Mouse (Mus musculus): ENCODE data around the gene Gm11937. TPM values are rescaled to one million over a fixed set of nuclear protein-coding genes. Genes with fewer than 3 reads are reported as not detected.
"Not testable (repeated sequence)": the region's sequence is repeated elsewhere in the genome, so short reads cannot be mapped to it uniquely, and the experiment has no call there.

The Gm11937 gene
- not detected in 2 replicates for polyA plus RNA-seq (2014; fragmentation: Nextera tagmentation; extraction: Ambion mirVana)

DNA sequence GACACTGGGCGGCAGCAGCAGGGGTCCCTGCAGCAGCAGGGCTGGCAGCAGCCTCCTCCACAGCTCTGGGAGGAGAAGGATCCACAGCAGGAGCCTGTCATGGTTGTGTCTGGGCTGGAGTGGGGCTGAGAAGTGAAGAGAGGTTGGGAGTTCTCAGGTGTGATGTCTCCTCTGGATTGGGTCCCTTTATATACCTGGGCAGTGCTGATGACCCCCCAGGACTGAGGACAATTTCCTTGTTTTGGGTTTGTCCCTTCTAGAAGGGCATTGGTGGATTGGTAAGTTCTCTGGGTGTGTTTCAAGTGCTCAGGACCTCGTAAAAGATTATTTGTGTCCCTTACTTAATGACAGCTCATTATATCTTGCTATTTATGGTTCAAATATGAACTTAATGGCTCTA lies at the start of gene Gm11937:
Gm11937 (minus strand) TSS at position 101 of the 400 bp plus-strand sequence.
- H3K27me3 ChIP-seq (ENCODE audit: control insufficient read depth, insufficient read depth, low read length); H3K9ac ChIP-seq (replicated peaks; ENCODE audit: low read depth, low read length); ATAC-seq (ENCODE audit: insufficient number of reproducible peaks, insufficient read depth, low FRiP score, low read depth); H3K4me3 ChIP-seq (ENCODE audit: low read depth, low read length); H3K4me2 ChIP-seq (replicated peaks; ENCODE audit: low read depth, low read length); H3K36me3 ChIP-seq (ENCODE audit: control insufficient read depth, insufficient read depth, low read length); H3K9me3 ChIP-seq (ENCODE audit: control insufficient read depth, low read depth, low read length); H3K4me1 ChIP-seq (ENCODE audit: control insufficient read depth, insufficient read depth, low read length); H3K27ac ChIP-seq (ENCODE audit: low read length): not testable (repeated sequence)
- WGBS, result 66% methylated on average over 1 of the region's 2 CpGs

DNA sequence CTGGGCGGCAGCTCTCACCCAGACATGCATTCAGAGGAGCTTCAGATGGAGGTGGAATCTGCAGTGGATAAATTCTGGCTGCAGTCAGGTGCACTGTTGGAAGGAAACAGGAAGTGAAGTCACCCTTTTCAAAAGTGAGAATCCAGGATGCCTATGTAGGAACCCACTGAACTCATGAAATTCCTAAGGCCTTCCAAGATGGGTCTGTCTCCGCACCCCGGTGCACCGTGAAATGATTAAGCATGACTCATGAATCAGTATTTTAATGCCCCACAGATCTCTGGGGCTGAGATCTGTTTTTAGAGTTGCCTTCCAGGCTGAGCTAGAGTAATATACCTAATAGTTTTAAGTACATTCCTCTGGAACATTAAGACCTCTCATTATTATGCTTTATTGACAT lies 49.3 kb upstream of the Gm11937 start:
- WGBS, result 92% methylated on average over 4 of the region's 4 CpGs
- no peak overlapping the region for H3K9ac ChIP-seq (replicated peaks; ENCODE audit: low read depth, low read length)
- H3K4me3 ChIP-seq (ENCODE audit: low read depth, low read length), result no peak overlapping the region
- H3K4me2 ChIP-seq (replicated peaks; ENCODE audit: low read depth, low read length), result no peak overlapping the region
- no peaks in the 10 kb centered on the region for H3K4me1 ChIP-seq (ENCODE audit: control insufficient read depth, insufficient read depth, low read length)
- ATAC-seq (ENCODE audit: insufficient number of reproducible peaks, insufficient read depth, low FRiP score, low read depth), result no peak
- no peaks in the 10 kb centered on the region for H3K36me3 ChIP-seq (ENCODE audit: control insufficient read depth, insufficient read depth, low read length)
- H3K27ac ChIP-seq (ENCODE audit: low read length), result no peak overlapping the region
- H3K9me3 ChIP-seq (ENCODE audit: control insufficient read depth, low read depth, low read length), result no peaks in the 10 kb centered on the region
- no peaks in the 10 kb centered on the region for H3K27me3 ChIP-seq (ENCODE audit: control insufficient read depth, insufficient read depth, low read length)

DNA sequence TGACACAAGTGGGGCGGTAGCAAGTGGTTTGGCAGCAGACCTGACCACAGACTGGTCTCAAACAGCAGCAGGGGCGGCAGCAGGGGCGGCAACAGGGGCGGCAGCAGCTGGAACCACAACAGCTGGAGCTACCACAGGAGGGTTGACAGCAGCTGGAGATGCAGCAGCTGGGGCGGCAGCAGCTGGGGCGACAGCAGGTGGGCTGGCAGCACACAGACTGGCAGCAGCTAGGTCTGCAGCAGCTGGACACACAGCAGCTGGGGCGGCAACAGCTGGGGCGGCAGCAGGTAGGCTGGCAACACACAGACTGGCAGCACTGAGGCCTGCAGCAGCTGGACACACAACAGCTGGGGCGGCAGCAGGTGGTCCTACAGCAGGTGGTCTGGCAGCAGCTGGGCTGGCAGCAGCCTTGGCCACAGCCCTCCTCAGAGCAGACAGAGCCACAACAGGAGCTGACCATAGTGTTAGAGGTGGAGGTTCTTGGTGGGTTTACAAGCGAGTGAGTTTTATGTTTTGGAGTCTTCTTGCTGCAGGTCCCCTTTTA lies 48.5 kb upstream of the Gm11937 start, which contains the start of gene Gm11563:
Gm11563 (minus strand) TSS at position 494 of the 544 bp plus-strand sequence.
- not testable (repeated sequence) for ATAC-seq (ENCODE audit: insufficient number of reproducible peaks, insufficient read depth, low FRiP score, low read depth); H3K4me3 ChIP-seq (ENCODE audit: low read depth, low read length); H3K9me3 ChIP-seq (ENCODE audit: control insufficient read depth, low read depth, low read length); H3K36me3 ChIP-seq (ENCODE audit: control insufficient read depth, insufficient read depth, low read length); H3K4me1 ChIP-seq (ENCODE audit: control insufficient read depth, insufficient read depth, low read length); H3K9ac ChIP-seq (replicated peaks; ENCODE audit: low read depth, low read length); H3K27ac ChIP-seq (ENCODE audit: low read length); H3K27me3 ChIP-seq (ENCODE audit: control insufficient read depth, insufficient read depth, low read length); H3K4me2 ChIP-seq (replicated peaks; ENCODE audit: low read depth, low read length)
- WGBS, result 59% methylated on average over 10 of the region's 10 CpGs

DNA sequence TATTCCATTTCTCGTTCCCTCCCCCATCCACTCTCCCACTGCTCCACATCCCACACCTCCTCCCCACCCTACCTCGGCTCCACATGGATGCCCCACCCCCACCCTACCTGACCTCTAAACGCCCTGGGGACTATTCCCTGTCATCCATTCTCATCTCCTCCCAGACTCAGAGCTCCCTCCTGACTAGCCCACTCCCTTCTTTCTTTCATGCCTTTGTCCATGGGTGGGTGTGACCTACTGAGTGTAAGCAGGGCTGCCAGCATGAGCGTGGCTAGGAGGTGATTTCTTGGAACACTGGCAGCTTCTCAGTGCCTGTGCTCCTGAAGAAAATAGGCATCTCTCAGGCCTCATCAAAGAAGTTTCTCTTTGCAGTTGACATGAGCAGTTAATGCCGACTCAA lies 47.1 kb upstream of the Gm11937 start:
- Histone ChIP-seq H3K9ac (replicated peaks; ENCODE audit: low read depth, low read length) (no peak overlapping the region), H3K36me3 (ENCODE audit: control insufficient read depth, insufficient read depth, low read length) (no peaks in the 10 kb centered on the region), H3K4me2 (replicated peaks; ENCODE audit: low read depth, low read length) (no peak overlapping the region), H3K27me3 (ENCODE audit: control insufficient read depth, insufficient read depth, low read length) (no peaks in the 10 kb centered on the region), H3K4me3 (ENCODE audit: low read depth, low read length) (no peak overlapping the region), H3K27ac (ENCODE audit: low read length) (no peak overlapping the region), H3K9me3 (ENCODE audit: control insufficient read depth, low read depth, low read length) (no peaks in the 10 kb centered on the region), H3K4me1 (ENCODE audit: control insufficient read depth, insufficient read depth, low read length) (no peaks in the 10 kb centered on the region)
- 40% methylated on average over 5 of the region's 5 CpGs for WGBS
- no peak for ATAC-seq (ENCODE audit: insufficient number of reproducible peaks, insufficient read depth, low FRiP score, low read depth)

DNA sequence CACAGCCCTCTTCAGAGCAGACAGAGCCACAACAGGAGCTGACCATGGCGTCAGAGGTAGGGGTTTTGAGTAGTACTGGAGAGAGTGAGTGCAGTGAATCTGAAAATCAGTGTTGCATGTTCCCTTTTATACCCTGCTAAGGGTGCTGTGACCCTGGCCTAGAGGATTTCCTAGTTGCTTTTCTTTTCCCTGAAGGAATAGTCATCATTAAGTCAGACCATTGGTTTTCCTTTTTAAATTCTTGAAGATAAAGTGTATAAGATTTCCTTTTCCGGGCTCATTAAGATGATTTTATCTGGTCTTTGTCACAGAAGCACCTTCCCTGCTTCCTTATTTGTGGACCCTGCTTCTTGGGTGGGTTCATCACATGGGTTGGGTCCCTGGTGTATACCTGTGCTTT lies 40.1 kb upstream of the Gm11937 start, which contains the start of gene Gm11555:
Gm11555 (minus strand) TSS at position 101 of the 400 bp plus-strand sequence.
- Histone ChIP-seq H3K9ac (replicated peaks; ENCODE audit: low read depth, low read length) (no peak within 1 kb of the TSS), H3K9me3 (ENCODE audit: control insufficient read depth, low read depth, low read length) (no peaks in the 10 kb centered on the region), H3K4me2 (replicated peaks; ENCODE audit: low read depth, low read length) (no peak within 1 kb of the TSS), H3K4me3 (ENCODE audit: low read depth, low read length) (no peak within 1 kb of the TSS), H3K36me3 (ENCODE audit: control insufficient read depth, insufficient read depth, low read length) (no peaks in the 10 kb centered on the region), H3K27ac (ENCODE audit: low read length) (no peak within 1 kb of the TSS), H3K27me3 (ENCODE audit: control insufficient read depth, insufficient read depth, low read length) (no peaks in the 10 kb centered on the region), H3K4me1 (ENCODE audit: control insufficient read depth, insufficient read depth, low read length) (no peaks in the 10 kb centered on the region)
- WGBS, result 83% methylated on average over 2 of the region's 2 CpGs
- ATAC-seq (ENCODE audit: insufficient number of reproducible peaks, insufficient read depth, low FRiP score, low read depth), result no peak

DNA sequence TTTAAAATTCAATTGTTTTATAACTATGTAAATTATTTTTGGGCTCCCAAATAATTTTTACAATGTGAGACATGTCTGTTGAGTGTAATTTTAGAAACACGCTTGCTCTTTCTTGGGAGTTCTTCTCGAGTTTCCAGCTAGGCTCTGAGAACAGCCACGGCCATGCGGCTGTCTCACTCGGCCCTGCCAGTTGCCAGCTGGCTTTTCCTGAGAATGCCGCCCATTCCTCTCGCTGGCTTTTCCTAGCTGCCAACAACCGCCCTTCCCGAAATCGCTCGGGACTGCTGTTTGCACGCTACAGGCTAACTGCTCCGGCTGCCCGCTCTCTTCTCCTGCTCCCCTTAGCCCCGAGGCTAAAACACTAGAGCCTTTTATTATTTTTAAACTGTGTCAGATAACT lies 36.5 kb upstream of the Gm11937 start:
- no peak overlapping the region for H3K4me3 ChIP-seq (ENCODE audit: low read depth, low read length)
- no peak overlapping the region for H3K9ac ChIP-seq (replicated peaks; ENCODE audit: low read depth, low read length)
- no peak overlapping the region for H3K4me2 ChIP-seq (replicated peaks; ENCODE audit: low read depth, low read length)
- ATAC-seq (ENCODE audit: insufficient number of reproducible peaks, insufficient read depth, low FRiP score, low read depth), result no peak
- H3K36me3 ChIP-seq (ENCODE audit: control insufficient read depth, insufficient read depth, low read length), result no peaks in the 10 kb centered on the region
- H3K9me3 ChIP-seq (ENCODE audit: control insufficient read depth, low read depth, low read length), result no peaks in the 10 kb centered on the region
- no peaks in the 10 kb centered on the region for H3K4me1 ChIP-seq (ENCODE audit: control insufficient read depth, insufficient read depth, low read length)
- H3K27ac ChIP-seq (ENCODE audit: low read length), result no peak overlapping the region
- no peaks in the 10 kb centered on the region for H3K27me3 ChIP-seq (ENCODE audit: control insufficient read depth, insufficient read depth, low read length)
- WGBS, result 86% methylated on average over 15 of the region's 15 CpGs

DNA sequence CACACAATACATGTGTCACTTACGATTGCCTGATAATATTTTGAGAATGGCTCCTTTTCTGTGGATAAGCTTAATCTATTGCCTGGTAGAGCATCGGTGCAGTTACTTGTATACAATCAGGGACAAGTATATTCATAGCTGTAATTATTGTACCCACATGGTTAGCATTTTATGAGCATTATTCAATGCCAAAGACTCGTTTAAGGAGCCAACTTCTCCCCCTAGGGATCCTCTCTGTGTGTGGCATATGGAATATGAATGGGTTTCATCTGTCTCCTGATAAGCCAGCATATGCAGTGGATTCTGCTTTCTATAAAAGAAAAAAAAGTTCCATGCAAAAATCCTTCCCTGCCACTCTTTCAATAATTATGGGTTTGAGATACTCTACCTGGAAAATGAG lies 34.4 kb upstream of the Gm11937 start:
- Histone ChIP-seq H3K36me3 (ENCODE audit: control insufficient read depth, insufficient read depth, low read length) (no peaks in the 10 kb centered on the region), H3K4me1 (ENCODE audit: control insufficient read depth, insufficient read depth, low read length) (no peaks in the 10 kb centered on the region), H3K4me3 (ENCODE audit: low read depth, low read length) (no peak overlapping the region), H3K27me3 (ENCODE audit: control insufficient read depth, insufficient read depth, low read length) (no peaks in the 10 kb centered on the region), H3K4me2 (replicated peaks; ENCODE audit: low read depth, low read length) (no peak overlapping the region), H3K9me3 (ENCODE audit: control insufficient read depth, low read depth, low read length) (no peaks in the 10 kb centered on the region), H3K9ac (replicated peaks; ENCODE audit: low read depth, low read length) (no peak overlapping the region), H3K27ac (ENCODE audit: low read length) (no peak overlapping the region)
- ATAC-seq (ENCODE audit: insufficient number of reproducible peaks, insufficient read depth, low FRiP score, low read depth), result no peak
- 77% methylated on average over 3 of the region's 3 CpGs for WGBS

DNA sequence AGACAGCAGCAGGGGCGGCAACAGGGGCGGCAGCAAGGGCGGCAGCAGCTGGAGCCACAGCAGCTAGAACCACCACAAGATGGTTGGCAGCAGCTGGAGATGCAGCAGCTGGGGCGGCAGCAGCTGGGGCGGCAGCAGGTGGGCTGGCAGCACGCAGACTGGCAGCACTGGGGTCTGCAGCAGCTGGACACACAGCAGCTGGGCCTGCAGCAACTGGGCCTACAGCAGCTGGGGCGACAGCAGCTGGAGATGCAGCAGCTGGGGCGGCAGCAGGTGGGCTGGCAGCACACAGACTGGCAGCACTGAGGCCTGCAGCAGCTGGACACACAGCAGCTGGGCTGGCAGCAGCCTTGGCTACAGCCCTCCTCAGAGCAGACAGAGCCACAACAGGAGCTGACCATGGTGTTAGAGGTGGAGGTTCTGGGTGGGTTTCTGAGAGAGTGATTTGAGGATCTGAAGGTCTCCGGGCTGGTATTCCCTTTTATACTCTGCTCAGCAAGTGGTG lies 33.7 kb upstream of the Gm11937 start, which contains the start of gene Krtap4-7:
Krtap4-7 (minus strand) TSS at position 455 of the 505 bp plus-strand sequence.
- not testable (repeated sequence) for H3K27ac ChIP-seq (ENCODE audit: low read length); H3K4me1 ChIP-seq (ENCODE audit: control insufficient read depth, insufficient read depth, low read length); H3K36me3 ChIP-seq (ENCODE audit: control insufficient read depth, insufficient read depth, low read length); H3K4me3 ChIP-seq (ENCODE audit: low read depth, low read length); H3K27me3 ChIP-seq (ENCODE audit: control insufficient read depth, insufficient read depth, low read length); H3K4me2 ChIP-seq (replicated peaks; ENCODE audit: low read depth, low read length); H3K9me3 ChIP-seq (ENCODE audit: control insufficient read depth, low read depth, low read length); ATAC-seq (ENCODE audit: insufficient number of reproducible peaks, insufficient read depth, low FRiP score, low read depth); H3K9ac ChIP-seq (replicated peaks; ENCODE audit: low read depth, low read length)
- 86% methylated on average over 9 of the region's 9 CpGs for WGBS

DNA sequence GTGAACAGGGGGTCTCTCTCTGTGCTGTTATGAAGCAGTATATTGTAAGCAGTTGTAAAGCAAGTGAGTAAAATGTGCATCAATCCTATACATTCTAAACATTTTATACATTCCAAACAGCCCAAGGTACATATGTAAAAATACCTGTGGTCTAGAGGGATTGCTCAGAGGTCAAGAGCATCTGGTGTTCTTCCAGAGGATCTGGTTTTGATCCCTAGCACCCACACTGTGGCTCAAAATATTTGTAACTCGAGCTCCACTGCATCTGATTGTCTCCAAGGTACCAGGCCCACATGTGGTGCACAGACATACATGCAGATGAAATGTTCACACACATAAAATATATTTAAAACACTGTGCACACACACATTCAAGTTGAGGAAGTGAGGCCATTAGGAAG lies 30.9 kb upstream of the Gm11937 start:
- H3K4me1 ChIP-seq (ENCODE audit: control insufficient read depth, insufficient read depth, low read length), result no peaks in the 10 kb centered on the region
- no peaks in the 10 kb centered on the region for H3K27me3 ChIP-seq (ENCODE audit: control insufficient read depth, insufficient read depth, low read length)
- no peaks in the 10 kb centered on the region for H3K9me3 ChIP-seq (ENCODE audit: control insufficient read depth, low read depth, low read length)
- no peaks in the 10 kb centered on the region for H3K36me3 ChIP-seq (ENCODE audit: control insufficient read depth, insufficient read depth, low read length)
- H3K9ac ChIP-seq (replicated peaks; ENCODE audit: low read depth, low read length), result no peak overlapping the region
- 31% methylated on average over 1 of the region's 1 CpGs for WGBS
- H3K27ac ChIP-seq (ENCODE audit: low read length), result no peak overlapping the region
- H3K4me3 ChIP-seq (ENCODE audit: low read depth, low read length), result no peak overlapping the region
- no peak overlapping the region for H3K4me2 ChIP-seq (replicated peaks; ENCODE audit: low read depth, low read length)
- no peak for ATAC-seq (ENCODE audit: insufficient number of reproducible peaks, insufficient read depth, low FRiP score, low read depth)

Measured in stomach, embryonic 14.5 days (tissue).